Mouse (Mus musculus) gastrocnemius, postnatal 4 days (tissue): ENCODE measurements around the gene Gad1. TPM values are rescaled to one million over a fixed set of nuclear protein-coding genes. Genes with fewer than 3 reads are reported as not detected.

Source experiments
- DNase-seq, 2 experiments: peaks; one replicate each; pipeline ENCODE4 v3.0.0; 2021 to 2022; ENCODE audit warnings: low spot score in 2 of 2, mixed read lengths in 2 of 2
- total RNA-seq, 2 experiments: library from RNA; stranded (reverse); gene quantifications; 2 replicates each; pipeline ENCODE4 v1.2.3; 2021

The Gad1 gene
- total RNA-seq, 2 experiments from 2014 or later = 0.23 to 0.29 TPM

DNA sequence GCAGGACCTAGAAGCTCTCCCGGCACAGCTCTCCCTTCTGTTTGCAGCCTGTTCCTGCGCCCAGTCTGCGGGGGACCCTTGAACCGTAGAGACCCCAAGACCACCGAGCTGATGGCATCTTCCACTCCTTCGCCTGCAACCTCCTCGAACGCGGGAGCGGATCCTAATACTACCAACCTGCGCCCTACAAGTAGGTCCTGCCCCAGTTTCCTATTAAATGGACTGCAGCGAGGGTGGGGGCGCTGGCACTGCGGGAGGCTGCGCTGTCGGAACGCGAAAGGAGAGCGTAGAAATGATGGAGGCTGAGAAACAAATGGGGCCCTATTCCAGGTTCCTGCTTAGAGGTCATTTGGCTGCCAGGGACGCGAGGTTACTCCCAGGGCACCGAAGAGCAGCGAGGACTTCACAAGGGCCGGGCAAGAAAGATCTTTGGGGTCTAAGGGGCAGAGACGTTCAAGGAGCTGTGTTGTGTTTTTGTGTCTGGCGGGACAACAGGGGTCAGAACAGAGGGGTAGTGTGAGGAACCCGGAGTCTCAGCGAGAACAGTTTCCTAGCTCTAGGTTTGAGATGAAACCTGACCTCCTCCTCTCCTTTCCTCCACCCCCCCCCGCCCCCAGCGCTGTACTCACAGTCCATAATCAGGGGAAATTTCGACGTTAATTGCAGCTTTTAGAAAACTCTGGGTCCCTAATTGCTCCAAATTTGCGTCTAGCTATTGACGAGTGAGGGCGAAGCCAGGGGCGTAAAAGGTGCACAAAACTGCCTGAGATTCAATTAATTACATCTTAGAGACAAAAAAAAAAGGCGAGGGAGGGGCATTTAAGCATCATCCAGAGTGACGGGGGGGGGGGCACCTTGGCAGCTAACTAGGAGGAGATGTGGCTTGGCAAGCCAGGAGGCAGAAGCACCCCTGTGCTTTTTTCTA, 11.1 kb downstream of the Gad1 start:
- no peak for DNase-seq

DNA sequence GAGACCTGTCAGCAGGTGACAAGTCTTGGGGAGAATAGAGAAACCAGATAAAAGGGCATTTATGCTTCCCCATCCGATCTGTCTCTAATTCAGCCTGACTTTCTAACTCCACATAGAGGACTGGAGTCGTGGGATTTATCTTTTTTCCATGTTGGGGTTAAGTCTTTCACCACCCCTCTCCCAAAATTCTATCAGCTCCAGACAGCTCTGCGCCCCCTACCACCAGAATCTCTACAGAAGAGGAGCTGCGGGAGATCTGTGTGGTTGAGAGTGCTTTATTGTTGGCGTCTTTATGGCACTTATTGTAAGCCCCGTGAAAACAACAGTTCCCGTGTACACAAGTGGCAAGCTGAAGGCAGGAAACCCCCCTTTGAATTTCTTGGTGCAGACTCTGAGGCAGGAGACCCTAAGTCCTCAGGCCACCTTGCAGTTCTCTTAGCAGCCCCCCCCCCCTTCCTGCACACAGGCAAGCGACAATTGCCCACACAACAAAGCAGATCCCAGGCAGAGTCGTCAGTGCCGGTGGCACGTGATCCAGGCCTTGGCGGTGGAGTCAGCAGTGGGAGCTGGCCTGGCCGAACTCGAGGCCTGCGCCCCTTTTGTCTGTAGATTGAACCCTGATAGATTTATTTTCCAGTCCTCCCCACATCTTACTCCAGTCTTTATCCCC, 11.9 kb downstream of the Gad1 start:
- DNase-seq = no peak

DNA sequence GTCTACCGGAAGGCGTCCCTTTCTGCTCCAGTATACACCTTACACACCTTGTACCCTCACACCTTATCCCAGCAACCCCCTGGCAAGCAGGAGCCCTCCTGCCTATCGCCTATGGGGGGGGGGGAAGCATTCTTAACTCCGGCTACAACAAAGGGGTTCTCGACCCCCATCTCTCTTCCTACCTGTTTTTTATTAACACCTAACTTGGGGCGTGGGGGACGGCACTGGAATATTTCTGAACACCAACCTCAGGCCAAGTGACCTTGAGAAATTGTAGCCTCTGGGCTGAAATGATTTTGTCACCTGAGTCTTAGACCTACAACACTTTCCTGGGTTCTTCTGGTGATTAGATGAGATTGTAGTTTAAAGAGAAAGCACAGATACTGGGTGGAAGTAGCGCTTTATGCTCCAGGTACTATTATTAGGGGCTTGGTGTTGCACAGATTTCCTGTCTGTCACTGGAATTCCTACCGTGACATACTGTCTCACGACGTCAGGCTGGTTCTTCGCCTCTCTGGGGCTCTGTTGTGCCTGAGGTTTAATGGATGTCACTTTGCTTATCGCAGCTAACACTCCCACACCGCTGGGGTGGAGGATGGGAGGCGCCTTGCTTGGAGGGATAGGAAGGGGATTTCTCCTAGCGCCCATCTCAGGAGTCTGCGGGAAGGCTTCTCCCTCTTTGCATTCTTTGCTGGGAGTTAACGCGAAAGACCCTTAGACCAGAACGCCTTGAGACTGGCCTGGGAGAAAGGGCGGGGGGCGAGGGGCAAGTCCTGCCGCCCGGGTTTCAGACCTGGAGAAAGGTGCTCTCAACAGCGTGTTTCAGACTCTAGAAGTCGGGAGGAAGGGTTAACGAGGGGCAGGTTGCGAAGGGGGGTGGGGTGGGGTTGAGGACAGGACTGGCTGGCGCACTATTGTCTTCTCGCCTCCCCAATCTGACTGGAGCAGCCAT, 13.1 kb downstream of the Gad1 start:
- no peak for DNase-seq

DNA sequence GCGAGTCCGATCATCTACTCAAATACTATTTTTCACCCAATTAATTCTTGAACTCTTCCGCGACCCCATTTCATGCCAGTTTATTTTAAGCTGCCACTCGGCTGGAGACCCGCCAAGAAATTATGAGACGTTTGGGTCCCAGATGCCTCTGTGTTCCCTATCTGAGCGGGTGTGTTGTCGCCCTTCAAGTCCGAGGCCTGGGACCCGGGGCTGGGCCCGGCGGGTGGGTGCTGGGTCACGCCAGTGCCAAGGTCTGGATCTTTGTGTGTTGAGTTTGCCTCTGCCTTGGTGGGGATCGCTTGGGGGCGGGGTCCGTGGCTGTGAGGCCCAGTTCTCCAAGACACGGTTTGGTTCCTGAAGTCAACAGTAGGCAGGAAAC, 13.7 kb downstream of the Gad1 start:
- no peak for DNase-seq

DNA sequence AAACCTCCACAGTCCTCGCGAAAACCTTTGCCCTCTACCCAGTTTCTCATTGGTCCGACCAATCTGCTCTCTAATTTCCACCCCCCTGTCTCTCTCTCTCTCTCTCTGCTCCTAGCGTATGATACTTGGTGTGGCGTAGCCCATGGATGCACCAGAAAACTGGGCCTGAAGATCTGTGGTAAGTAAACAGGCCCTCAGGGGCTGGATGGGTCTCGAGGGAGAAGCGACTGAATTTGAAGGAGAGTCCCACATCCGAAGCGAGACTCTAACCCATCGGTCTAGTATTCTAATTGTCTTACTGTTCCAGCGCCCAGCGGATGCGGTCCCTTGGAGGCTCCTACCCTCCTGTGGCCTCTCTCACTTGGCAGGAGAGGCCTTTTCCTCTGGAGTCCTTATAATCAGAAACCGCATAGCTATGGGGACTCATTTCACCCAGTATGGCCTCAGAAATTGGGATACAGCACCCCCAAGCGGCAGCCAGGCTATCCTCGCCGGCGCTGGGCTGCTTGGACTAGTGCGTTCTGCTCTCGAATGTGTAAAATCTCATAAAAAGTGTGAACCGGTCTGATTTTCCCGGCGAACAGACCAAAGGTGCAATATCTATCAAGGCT, 14.3 kb downstream of the Gad1 start:
- peak in 1 of 2 experiments; percentile 35 for DNase-seq

DNA sequence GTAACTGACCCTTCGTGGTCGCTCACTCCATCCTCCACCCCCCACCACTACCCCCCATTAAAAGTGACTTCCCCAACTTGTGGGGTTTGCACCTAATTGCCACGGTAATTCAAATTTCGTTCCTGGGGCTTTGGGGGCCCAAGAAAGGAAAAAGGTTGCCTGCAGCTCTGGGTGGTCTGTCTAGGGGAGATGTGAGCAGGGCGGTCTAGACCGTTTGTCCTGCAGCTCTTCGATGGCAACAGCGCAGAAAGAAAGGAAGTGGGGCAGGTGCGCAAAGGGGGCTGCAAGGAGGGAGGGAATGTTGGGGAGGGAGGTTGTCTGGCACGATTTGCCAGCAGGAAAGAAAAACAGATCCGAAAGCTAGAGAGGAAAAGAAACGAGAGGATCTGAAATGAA, 14.8 kb downstream of the Gad1 start:
- no peak for DNase-seq

DNA sequence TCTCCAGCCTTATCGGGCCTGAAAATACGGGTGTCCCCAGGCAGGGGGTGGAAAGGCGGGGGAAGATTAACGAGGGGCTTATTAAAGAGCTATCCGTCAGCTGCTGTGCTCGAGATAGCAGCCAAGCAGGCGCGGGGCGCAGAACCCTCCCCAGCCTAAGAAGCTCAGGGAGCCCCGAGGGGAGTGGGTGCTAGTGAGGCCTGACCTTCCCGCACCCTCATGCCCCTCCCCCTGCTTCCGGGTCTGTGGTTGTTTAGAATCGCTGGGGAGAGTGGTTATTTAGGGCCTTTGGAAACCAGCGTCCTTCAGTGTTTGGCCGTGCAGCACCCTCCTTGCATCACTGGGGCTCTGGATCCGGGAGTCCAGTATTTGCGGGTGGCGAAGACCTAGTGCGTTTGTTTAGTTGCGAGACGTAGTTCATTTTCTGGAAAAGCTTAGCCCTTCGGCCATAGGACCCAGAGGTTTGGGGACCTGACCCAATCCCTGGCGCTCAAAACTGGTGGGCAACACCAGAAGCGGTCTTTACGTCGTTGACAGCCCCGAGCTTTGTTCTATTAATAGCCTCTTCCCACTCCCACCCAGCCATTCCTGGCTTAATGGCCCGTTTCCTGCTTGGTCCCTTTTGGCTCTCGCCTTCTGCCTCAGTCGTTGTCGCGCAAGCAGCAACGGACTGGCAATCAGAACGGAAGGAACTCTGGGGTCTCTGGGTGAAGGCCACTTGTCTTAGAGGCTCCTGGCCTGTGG, 15.5 kb downstream of the Gad1 start:
- DNase-seq = no peak

DNA sequence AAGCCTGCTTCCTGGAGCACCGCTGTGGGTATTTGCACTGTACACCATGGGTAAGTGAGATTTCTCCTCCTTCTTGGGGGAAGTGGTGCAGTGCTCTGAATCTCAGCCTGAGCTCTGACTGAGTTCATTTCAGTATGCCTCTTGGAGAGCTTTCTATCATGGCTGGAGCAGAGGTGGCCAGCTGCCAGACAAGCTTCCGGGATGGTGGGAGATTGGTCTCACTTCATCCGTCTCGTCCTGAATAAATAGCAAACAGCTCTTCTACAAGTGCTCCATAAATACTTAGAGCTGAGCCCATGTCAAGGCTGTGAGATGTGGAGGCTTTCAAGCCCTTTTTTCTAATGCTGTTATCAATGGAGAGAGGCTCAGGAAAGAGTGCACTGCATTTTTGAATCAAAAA, 18.8 kb downstream of the Gad1 start:
- no peak for DNase-seq

DNA sequence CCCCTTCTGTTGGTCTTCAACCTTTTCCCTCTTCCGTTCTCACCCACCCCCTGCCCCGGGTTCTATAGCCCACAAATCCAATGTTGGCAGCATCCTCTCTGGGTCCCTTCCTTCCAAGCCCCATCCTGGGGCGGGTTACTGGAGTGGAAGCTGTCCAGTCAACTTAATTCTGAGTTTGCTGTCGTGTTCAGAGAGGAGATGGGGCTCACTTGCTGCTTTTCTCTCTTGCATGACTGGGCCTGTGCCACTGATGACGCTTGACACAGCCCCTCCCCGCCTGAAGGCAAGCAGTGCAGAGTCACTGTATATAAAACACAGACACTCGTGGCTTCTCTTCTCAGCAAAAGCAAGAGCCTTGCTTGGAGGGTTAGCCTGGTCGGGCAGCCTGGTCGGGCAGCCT, 19.4 kb downstream of the Gad1 start:
- DNase-seq = no peak

DNA sequence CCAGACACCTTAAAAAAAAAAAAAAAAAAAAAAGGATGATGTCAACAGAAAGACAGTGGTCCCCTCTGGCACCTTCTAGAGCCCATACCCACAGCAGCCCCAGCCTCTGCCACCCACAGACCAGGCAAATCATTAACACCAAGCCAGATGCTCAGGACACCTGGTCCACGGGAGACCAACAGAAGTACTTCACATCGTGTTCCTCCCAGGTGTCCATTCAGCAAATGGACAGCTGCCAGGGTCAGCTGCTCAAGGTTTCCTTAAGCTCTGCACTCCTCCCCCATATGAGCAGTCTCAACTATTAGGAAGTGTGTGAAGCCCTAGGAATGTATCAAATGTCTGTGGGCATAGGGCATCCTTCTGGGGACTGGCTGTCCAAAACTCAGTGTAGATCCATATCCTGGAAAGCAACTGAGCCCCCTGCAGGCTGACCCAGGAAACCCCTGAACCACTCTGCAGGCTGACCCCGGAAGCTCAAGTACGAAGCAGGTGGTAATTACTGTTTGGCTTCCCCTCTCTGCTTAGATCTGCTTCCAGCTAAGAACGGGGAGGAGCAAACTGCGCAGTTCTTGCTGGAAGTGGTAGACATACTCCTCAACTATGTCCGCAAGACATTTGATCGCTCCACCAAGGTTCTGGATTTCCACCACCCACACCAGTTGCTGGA, 20.8 kb downstream of the Gad1 start:
- no peak for DNase-seq

DNA sequence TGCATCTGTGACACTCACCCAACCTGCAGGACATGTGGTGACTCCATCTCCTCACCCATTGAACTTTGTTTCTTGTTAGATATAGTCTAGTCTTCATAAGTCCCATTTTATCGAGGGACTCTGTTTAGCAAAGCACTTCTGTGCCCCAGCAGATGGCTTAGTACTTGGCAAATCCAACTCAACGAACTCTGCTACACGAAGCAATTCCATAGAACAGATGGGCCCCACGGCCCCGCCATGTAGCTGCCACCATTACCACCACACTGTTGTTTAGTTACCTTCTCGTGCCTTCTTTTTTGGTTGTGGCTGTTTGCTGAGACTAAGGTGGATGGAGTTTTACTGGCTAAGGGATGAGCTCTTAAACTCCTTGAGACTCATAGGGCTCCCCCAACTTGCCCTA, 35.3 kb downstream of the Gad1 start:
- DNase-seq = no peak

DNA sequence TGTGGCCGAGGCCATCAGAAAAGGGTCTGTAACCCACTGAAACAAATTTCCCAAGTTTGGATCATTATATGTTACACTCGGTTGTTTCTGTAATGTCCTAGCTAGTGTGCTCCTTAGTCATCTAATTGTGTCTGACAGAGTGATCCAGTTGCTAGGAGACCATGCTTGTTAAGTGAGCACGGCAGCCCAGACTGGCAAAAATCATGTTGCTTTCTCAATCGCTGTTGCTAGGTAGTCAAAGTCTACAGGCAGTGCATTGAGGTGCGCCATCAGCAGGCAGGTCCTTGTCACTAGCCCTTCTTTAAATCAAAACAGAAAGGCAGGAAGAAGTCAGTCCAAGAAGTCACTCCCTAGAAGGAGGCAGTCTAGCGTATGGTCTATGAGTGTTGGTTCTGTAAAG, 39.6 kb downstream of the Gad1 start:
- no peak for DNase-seq

DNA sequence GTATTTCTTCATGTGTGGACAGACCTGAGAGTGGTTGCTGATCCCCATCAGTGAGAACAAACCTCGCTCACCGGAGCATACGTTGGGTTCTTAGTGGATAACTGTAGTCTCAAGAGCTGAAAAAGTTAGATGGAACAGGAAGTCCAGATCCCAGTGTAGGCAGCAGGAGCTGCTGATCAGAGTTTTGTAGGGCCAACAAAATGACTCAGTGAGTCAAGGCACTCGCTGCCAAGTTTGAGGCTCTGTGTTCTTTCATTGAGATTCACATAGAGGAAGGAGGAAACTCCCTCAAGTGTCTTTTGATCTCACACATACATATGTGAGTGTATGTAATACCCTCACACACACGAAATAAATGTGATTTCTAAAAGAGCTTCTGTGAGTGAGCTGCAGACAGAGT, 40.8 kb downstream of the Gad1 start:
- no peak for DNase-seq

DNA sequence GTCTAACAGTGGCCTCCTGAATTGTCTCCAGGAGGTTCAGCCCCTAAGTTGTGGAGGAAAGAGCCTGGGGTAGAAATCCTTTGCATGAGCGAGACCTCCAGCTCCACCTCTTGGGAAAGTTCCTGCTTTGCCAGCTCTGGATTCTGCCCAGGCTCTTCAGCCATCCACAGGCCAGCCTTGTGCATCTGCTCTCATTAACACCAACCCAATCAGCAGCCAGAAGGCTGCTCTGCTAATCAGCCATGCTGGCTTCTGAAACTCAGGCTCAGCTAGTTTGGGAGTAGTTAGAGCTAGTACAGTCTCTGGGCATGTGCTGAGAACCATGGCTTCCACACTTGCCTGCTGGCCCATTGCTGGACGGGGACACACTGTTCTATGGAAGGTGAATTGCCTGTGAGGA, 43.0 kb downstream of the Gad1 start:
- no peak for DNase-seq

DNA sequence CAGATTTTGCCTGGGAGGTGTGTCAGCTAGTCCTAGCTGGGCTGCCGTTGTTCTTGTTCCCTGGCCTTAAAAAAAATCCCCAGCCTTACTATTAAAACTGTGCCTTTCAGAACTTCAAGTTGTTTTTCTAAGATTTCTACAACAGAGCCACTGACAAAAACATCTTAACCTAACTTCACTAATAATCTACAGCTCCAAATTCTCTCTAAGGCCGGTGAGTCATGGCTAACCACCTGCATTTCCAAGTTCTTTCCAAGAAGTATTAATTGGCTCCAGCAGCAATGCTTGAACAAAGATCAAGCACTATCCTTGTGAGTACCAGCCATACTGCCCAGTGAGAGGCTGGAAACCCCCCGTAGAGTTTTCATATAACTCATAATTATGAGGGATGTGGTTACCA, 56.9 kb downstream of the Gad1 start:
- DNase-seq = no peak

DNA sequence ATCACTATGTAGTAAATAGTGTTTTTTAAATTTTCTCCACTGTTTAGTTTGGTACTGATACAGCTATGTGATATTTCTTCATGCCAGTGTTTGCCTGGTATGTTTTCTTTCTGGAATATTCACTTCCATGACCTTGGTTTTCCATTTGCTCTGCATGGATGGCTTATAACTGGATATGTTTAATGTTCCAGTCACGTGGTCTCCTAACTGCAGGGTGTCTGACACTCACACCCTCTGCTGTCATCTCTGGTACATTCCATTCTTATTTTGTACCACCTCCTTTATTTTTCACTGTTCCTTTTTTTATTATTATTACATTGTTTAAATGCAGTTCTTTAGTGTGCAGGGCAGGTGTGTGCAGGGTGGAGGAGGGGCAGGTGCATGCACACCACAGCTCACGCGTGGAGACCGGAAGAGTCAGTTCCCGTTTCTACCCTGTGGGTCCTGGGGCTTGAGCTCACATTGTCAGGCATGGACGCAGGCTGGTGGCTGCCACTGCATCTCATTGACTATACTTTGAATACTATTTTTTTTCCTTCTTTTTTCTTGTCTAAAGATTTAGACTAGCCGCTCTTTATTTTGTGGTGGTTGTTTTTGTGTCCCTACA, 62.0 kb downstream of the Gad1 start:
- DNase-seq = no peak

DNA sequence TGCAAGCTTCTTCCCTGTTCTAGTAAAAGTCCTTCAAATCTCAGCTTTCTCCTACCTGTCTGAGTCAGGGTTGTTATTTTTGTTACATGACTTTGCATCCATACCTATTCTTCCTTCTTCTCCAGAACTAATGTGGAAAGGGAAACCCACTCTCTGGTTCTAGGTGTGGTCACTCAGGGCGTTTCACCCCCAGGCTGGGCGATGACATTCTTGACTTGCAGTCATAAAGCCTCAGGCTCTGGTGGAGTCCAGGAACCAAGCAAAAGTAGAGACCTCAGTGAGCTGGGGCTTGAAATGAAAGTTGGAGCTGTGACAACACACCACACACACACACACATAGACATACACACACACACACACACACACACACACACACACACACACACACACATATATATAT, 63.2 kb downstream of the Gad1 start:
- DNase-seq = no peak

DNA sequence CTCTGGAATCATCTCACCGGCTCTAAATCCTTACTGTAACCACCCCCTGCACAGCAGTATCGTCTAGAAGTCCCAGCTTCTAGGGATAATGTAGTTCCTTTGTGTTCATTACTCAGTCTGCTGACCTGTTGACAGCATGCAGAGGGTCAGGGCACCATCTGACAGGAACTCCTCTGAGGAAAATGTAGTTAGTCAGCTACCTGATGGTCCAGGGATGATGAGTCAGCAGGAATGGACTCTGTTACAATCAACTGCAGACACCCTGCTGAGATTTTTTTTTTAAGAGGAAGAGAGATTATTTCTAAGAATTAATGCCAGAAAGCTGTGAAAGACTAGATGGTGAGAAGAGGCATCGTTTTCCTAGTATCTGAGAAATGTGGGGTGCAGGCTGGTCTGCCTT, 63.7 kb downstream of the Gad1 start:
- no peak for DNase-seq

DNA sequence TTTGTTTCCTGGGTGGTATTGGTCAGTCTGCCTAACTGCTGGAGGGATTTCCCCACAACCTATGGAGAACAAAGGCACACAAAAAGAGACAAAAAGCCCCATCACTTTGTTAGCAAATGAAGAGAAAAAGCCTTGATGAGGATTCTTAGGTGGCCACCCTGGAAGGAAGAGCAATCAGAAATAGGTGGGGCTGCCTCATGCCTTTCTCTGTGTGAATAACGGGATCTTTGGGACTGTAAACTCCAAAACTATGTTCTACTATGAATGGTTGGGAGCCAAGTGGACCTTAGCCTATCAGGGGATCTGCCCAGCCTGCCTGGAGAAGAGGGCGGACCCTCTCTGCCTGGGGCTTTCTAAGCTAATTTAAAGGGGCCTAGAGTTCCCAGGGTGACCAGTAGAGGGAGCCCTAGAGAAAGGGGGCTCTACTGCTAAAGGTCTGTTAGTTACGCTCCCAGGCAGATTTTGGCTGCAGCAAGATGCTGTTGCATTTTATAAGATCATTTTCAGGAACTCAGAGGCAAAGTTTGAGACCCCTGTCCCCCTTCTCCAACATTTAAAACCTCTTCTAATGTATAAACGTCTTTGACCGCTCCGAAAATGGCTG, 66.5 kb downstream of the Gad1 start:
- DNase-seq = no peak
